Mouse (Mus musculus) myocyte (in vitro differentiated cells): ENCODE measurements around the gene Rela. TPM values are rescaled to one million over a fixed set of nuclear protein-coding genes. Genes with fewer than 3 reads are reported as not detected.
A peak's percentile ranks its signal among the peaks of the same experiment; 100 is the strongest.
"Not testable (repeated sequence)": the region's sequence is repeated elsewhere in the genome, so short reads cannot be mapped to it uniquely, and the experiment has no call there.

ENCODE experiments used
- H3K27me3 ChIP-seq: one replicate; pipeline ENCODE4 v1.6.1; 2011; ENCODE audit not compliant: control insufficient read depth, insufficient read depth, insufficient read length
- H3K36me3 ChIP-seq: one replicate; pipeline ENCODE4 v1.6.1; 2011; ENCODE audit not compliant: control insufficient read depth, insufficient read depth
- H3K4me2 ChIP-seq: one replicate; pipeline ENCODE4 v1.6.1; 2011; ENCODE audit warnings: low read depth, control low read depth
- H3K4me3 ChIP-seq: one replicate; pipeline ENCODE4 v1.5.1; 2011; ENCODE audit warnings: mild to moderate bottlenecking, control low read depth, moderate library complexity
- H3K79me2 ChIP-seq: one replicate; pipeline ENCODE4 v1.6.1; 2011; ENCODE audit not compliant: control insufficient read depth, insufficient read depth
- H3ac ChIP-seq: one replicate; pipeline ENCODE4 v1.6.1; 2011; ENCODE audit not compliant: control insufficient read depth, insufficient read length
- CEBPB ChIP-seq: IDR thresholded peaks from 2 replicates; pipeline ENCODE4 v1.6.1; 2011; ENCODE audit warnings: mild to moderate bottlenecking, moderate library complexity; ENCODE audit not compliant: poor library complexity, insufficient read depth, severe bottlenecking
- E2F4 ChIP-seq: IDR thresholded peaks from one replicate; pipeline ENCODE4 v1.6.1; 2011; ENCODE audit warnings: mild to moderate bottlenecking, control low read depth, moderate library complexity; ENCODE audit not compliant: insufficient read depth
- MAX ChIP-seq: IDR thresholded peaks from one replicate; pipeline ENCODE4 v1.6.1; 2011; ENCODE audit warnings: low read depth, mild to moderate bottlenecking, control low read depth
- MYOD1 ChIP-seq, 3 experiments: IDR thresholded peaks; one replicate each; pipeline ENCODE4 v1.6.1; 2011; ENCODE audit warnings: control low read depth in 2 of 3, low read depth in 2 of 3, mild to moderate bottlenecking in 2 of 3, moderate library complexity in 1 of 3; ENCODE audit not compliant: insufficient read length in 2 of 3, control insufficient read depth in 1 of 3
- MYOG ChIP-seq, 3 experiments: IDR thresholded peaks; one replicate each; pipeline ENCODE4 v1.6.1; 2011; ENCODE audit warnings: control low read depth in 2 of 3, low read depth in 2 of 3, mild to moderate bottlenecking in 2 of 3; ENCODE audit not compliant: insufficient read length in 2 of 3, control insufficient read depth in 1 of 3, insufficient read depth in 1 of 3
- POLR2A ChIP-seq: IDR thresholded peaks from one replicate; pipeline ENCODE4 v1.6.1; 2011; ENCODE audit warnings: low read depth, mild to moderate bottlenecking, control low read depth, moderate library complexity; ENCODE audit not compliant: insufficient read length
- POLR2AphosphoS2 ChIP-seq: IDR thresholded peaks from one replicate; pipeline ENCODE4 v1.6.1; 2011; ENCODE audit warnings: low read depth, control low read depth; ENCODE audit not compliant: insufficient read length
- REST ChIP-seq: IDR thresholded peaks from one replicate; pipeline ENCODE4 v1.6.1; 2011; ENCODE audit warnings: mild to moderate bottlenecking, control low read depth, moderate library complexity; ENCODE audit not compliant: insufficient read depth, insufficient read length
- SRF ChIP-seq: IDR thresholded peaks from one replicate; pipeline ENCODE4 v1.6.1; 2011; ENCODE audit warnings: low read depth; ENCODE audit not compliant: control insufficient read depth, insufficient read length
- TCF12 ChIP-seq: IDR thresholded peaks from one replicate; pipeline ENCODE4 v1.6.1; 2011; ENCODE audit warnings: mild to moderate bottlenecking, control low read depth; ENCODE audit not compliant: poor library complexity, insufficient read depth, severe bottlenecking
- TCF3 ChIP-seq: IDR thresholded peaks from one replicate; pipeline ENCODE4 v1.6.1; 2011; ENCODE audit warnings: low read depth, control low read depth; ENCODE audit not compliant: insufficient read length
- USF1 ChIP-seq: IDR thresholded peaks from one replicate; pipeline ENCODE4 v1.6.1; 2011; ENCODE audit warnings: low read depth, mild to moderate bottlenecking, control low read depth, moderate library complexity
- polyA plus RNA-seq: library from polyadenylated mRNA; unstranded; fragments of >200 nt; fragmentation: generic; extraction: Trizol; gene quantifications from one replicate; pipeline ENCODE4 v1.2.1, GENCODE M21; 2012; ENCODE audit warnings: missing spikeins

Rela gene
- polyA plus RNA-seq, 1 experiment = 58.0 TPM

GRCm38 (mm10) chr19:5684985-5685384 is 47.7 kb downstream of the Rela start:
- H3K36me3 ChIP-seq = no peaks in the 10 kb centered on the region
- no peak overlapping the region for H3K4me2 ChIP-seq
- H3K79me2 ChIP-seq = peaks cover 9% of the 10 kb centered on the region
- TF ChIP-seq POLR2AphosphoS2 = no peak
- TF ChIP-seq SRF = no peak
- TF ChIP-seq POLR2A = no peak
- no peak for TF ChIP-seq TCF12
- no peak for TF ChIP-seq MYOD1 (IDR thresholded peaks at IDR 0.05; ENCODE audit: control insufficient read depth in 1 of 3, insufficient read length in 2 of 3, low read depth in 2 of 3)
- no peak for TF ChIP-seq USF1
- no peak for TF ChIP-seq TCF3
- no peak for TF ChIP-seq E2F4
- TF ChIP-seq REST = no peak
- no peak for TF ChIP-seq CEBPB
- no peak for TF ChIP-seq MAX
- TF ChIP-seq MYOG (IDR thresholded peaks at IDR 0.05; ENCODE audit: control insufficient read depth in 1 of 3, insufficient read depth in 1 of 3, insufficient read length in 2 of 3, low read depth in 2 of 3) = no peak
- no peak overlapping the region for H3ac ChIP-seq
- H3K27me3 ChIP-seq = no peaks in the 10 kb centered on the region
- no peak overlapping the region for H3K4me3 ChIP-seq

- Histone ChIP-seq H3K4me3 (no peak overlapping the region), H3ac (no peak overlapping the region), H3K4me2 (no peak overlapping the region), H3K36me3 (no peaks in the 10 kb centered on the region), H3K27me3 (no peaks in the 10 kb centered on the region), H3K79me2 (peaks cover 14% of the 10 kb centered on the region)
- TF ChIP-seq MYOG (IDR thresholded peaks at IDR 0.05; ENCODE audit: control insufficient read depth in 1 of 3, insufficient read depth in 1 of 3, insufficient read length in 2 of 3, low read depth in 2 of 3) (no peak), MYOD1 (IDR thresholded peaks at IDR 0.05; ENCODE audit: control insufficient read depth in 1 of 3, insufficient read length in 2 of 3, low read depth in 2 of 3) (no peak), POLR2A (no peak), CEBPB (no peak), POLR2AphosphoS2 (no peak), MAX (no peak), REST (no peak), E2F4 (no peak), TCF3 (no peak), TCF12 (no peak), USF1 (no peak)
These were observed 48.1 kb downstream of the Rela start for GRCm38 (mm10) chr19:5685431-5685830.

- no peaks in the 10 kb centered on the region for H3K36me3 ChIP-seq
- TF ChIP-seq MYOG (IDR thresholded peaks at IDR 0.05; ENCODE audit: control insufficient read depth in 1 of 3, insufficient read depth in 1 of 3, insufficient read length in 2 of 3, low read depth in 2 of 3) (no peak), MAX (no peak), SRF (no peak), E2F4 (no peak), POLR2AphosphoS2 (no peak), CEBPB (no peak), POLR2A (no peak), TCF12 (no peak), USF1 (no peak)
- H3K4me2 ChIP-seq = no peak overlapping the region
- peaks cover 18% of the 10 kb centered on the region for H3K79me2 ChIP-seq
- H3ac ChIP-seq = no peak overlapping the region
- H3K27me3 ChIP-seq = no peaks in the 10 kb centered on the region
- no peak overlapping the region for H3K4me3 ChIP-seq
These were observed 48.6 kb downstream of the Rela start for GRCm38 (mm10) chr19:5685861-5686260.

GRCm38 (mm10) chr19:5686437-5686836 is 49.2 kb downstream of the Rela start:
- no peaks in the 10 kb centered on the region for H3K36me3 ChIP-seq

GRCm38 (mm10) chr19:5686954-5687353 is 49.7 kb downstream of the Rela start:
- H3K4me2 ChIP-seq = peak overlapping the region; percentile 96
- not testable (repeated sequence) for H3K4me3 ChIP-seq, H3K36me3 ChIP-seq, H3K27me3 ChIP-seq, H3ac ChIP-seq
- H3K79me2 ChIP-seq = peaks cover 29% of the 10 kb centered on the region

More at GRCm38 (mm10) chr19:5686437-5686836, 49.2 kb downstream of the Rela start:
- Histone ChIP-seq H3K4me2 (no peak overlapping the region), H3K4me3 (no peak overlapping the region), H3ac (no peak overlapping the region), H3K27me3 (no peaks in the 10 kb centered on the region), H3K79me2 (peaks cover 24% of the 10 kb centered on the region)
- TF ChIP-seq TCF3 (no peak), SRF (no peak), USF1 (no peak), REST (no peak), POLR2AphosphoS2 (no peak), MYOG (IDR thresholded peaks at IDR 0.05; ENCODE audit: control insufficient read depth in 1 of 3, insufficient read depth in 1 of 3, insufficient read length in 2 of 3, low read depth in 2 of 3) (no peak), CEBPB (no peak), MAX (no peak)
